Mouse (Mus musculus): Measurements from ENCODE around the gene Clta. TPM values are rescaled to one million over a fixed set of nuclear protein-coding genes. Genes with fewer than 3 reads are reported as not detected.

Gene Clta
- total and polyA plus RNA-seq, 3 experiments = 64.6 to 78.6 (median 75.8) TPM

DNA sequence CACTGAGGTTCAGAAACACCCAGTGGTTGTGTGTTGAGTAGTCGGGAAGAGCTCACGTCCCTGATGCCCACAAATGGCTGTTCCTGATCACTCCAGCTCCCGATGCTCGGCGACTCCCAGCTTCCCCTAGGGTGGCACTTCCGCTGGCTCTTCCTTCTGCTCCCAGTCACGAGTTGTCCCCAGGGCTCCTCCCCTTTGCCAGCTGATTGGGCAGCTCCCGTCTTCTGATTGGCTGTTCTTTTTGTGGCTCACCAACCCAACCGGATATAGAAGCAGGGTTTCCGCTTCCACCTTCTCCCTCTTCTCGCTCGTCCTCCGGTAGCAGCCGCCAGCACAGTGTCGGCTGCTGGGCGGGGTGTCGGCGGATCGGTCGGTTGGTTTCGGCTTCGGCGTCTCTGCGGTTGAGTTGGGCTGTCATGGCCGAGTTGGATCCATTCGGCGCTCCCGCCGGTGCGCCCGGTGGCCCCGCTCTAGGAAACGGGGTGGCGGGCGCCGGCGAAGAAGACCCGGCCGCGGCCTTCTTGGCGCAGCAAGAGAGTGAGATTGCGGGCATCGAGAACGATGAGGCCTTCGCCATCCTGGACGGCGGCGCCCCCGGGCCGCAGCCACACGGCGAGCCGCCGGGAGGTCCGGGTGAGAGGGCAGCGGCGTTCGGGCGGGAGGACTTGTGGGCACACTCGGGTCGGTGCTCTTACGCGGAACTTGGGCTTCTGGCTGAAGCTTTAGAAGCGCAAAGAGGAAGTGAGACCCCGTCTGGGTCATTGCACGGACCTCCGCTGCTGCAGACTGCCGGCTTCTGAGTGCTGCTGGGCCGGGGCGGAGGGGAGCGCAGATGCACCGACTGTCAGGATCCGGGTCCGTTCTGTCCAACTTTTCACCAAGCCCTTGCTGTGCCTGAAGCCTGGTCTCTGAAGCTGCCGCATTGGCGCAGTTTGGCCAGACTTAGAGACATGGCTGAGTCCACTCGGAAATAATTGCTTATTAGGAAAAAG lies 8.4 kb downstream of the Clta start:
- H3K79me2 ChIP-seq (replicated peaks; ENCODE audit: control insufficient read depth, insufficient read depth, low read length) = peaks cover 8% of the 10 kb centered on the region
- H3K36me3 ChIP-seq (ENCODE audit: control insufficient read depth, insufficient read depth, low read length) = peaks cover 18% of the 10 kb centered on the region
- H3K27me3 ChIP-seq (ENCODE audit: control insufficient read depth, insufficient read depth, low read length) = no peaks in the 10 kb centered on the region
- under 1% methylated on average over 77 of the region's 77 CpGs for WGBS
- peak; percentile 89 to 95 for DNase-seq
- TF ChIP-seq CTCF (IDR thresholded peaks at IDR 0.05) (no peak), EP300 (IDR thresholded peaks at IDR 0.05; ENCODE audit: insufficient read depth, low read depth, low read length) (peak; percentile 75; the same call in 1 of the 2 replicates), POLR2A (IDR thresholded peaks at IDR 0.05; ENCODE audit: insufficient read depth, low read depth, low read length) (peak; percentile 96)
- peaks cover 10% of the 10 kb centered on the region for H3K4me1 ChIP-seq (ENCODE audit: control insufficient read depth, insufficient read depth, low read length)
- H3K27ac ChIP-seq = peak overlapping the region; percentile 75
- H3K4me3 ChIP-seq = peak overlapping the region; percentile 70
- intact Hi-C loops (cut with DNase I) = no loop called here
- H3K9ac ChIP-seq (ENCODE audit: low read depth, low read length) = peak overlapping the region; percentile 72

DNA sequence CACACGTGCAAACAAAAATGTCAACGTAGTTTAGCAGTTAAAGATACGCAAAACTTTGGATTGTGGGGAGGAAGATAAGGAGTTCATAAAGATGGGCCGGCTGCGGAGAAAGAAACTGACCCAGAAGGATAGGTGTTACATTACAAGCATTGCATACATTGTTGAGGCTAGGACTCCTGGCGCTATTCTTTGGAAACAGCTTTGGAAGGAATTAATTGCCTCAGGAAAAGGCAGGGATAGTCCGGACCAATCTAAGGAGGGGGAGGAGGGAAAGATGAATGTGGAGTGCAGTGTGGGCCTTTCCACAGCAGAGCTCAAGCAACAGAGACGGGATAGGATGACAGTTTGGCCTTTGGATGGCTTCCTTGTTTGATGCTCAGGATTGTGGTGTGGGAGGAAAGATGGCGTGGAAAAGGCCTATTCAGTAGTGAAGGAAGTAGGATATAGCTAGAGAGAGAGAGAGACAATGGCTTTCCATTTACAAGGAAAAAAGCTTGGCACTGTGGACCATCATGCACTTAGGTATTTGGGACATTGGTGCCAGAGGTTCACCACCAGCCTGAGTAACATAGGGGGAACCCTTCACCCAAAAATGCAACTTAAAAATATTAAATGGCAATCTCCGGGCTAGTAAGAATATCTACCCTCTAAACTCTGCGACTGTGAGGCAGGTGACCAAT lies 9.3 kb downstream of the Clta start:
- H3K4me1 ChIP-seq (ENCODE audit: control insufficient read depth, insufficient read depth, low read length) = peaks cover 10% of the 10 kb centered on the region
- H3K27me3 ChIP-seq (ENCODE audit: control insufficient read depth, insufficient read depth, low read length) = no peaks in the 10 kb centered on the region
- TF ChIP-seq POLR2A (IDR thresholded peaks at IDR 0.05; ENCODE audit: insufficient read depth, low read depth, low read length) = no peak
- TF ChIP-seq EP300 (IDR thresholded peaks at IDR 0.05; ENCODE audit: insufficient read depth, low read depth, low read length) = no peak
- TF ChIP-seq CTCF (IDR thresholded peaks at IDR 0.05) = no peak
- DNase-seq = peak in 1 of 2 experiments; percentile 13
- H3K4me3 ChIP-seq = peak overlapping the region; percentile 70
- peaks cover 9% of the 10 kb centered on the region for H3K79me2 ChIP-seq (replicated peaks; ENCODE audit: control insufficient read depth, insufficient read depth, low read length)
- 15% methylated on average over 11 of the region's 11 CpGs for WGBS
- intact Hi-C loops (cut with DNase I) = no loop called here
- peak overlapping the region; percentile 72 for H3K9ac ChIP-seq (ENCODE audit: low read depth, low read length)
- H3K36me3 ChIP-seq (ENCODE audit: control insufficient read depth, insufficient read depth, low read length) = peaks cover 18% of the 10 kb centered on the region
- H3K27ac ChIP-seq = peak overlapping the region; percentile 75

- Histone ChIP-seq H3K9ac (ENCODE audit: low read depth, low read length) (peak overlapping the region; percentile 41; the same call in 1 of the 2 replicates), H3K27me3 (ENCODE audit: control insufficient read depth, insufficient read depth, low read length) (no peaks in the 10 kb centered on the region), H3K4me3 (no peak overlapping the region), H3K79me2 (replicated peaks; ENCODE audit: control insufficient read depth, insufficient read depth, low read length) (peaks cover 12% of the 10 kb centered on the region), H3K36me3 (ENCODE audit: control insufficient read depth, insufficient read depth, low read length) (peaks cover 20% of the 10 kb centered on the region), H3K27ac (no peak overlapping the region), H3K4me1 (ENCODE audit: control insufficient read depth, insufficient read depth, low read length) (peaks cover 10% of the 10 kb centered on the region)
- DNase-seq = peak in 1 of 2 experiments; percentile 14
- TF ChIP-seq CTCF (IDR thresholded peaks at IDR 0.05) = no peak
- no peak for TF ChIP-seq POLR2A (IDR thresholded peaks at IDR 0.05; ENCODE audit: insufficient read depth, low read depth, low read length)
- no peak for TF ChIP-seq EP300 (IDR thresholded peaks at IDR 0.05; ENCODE audit: insufficient read depth, low read depth, low read length)
- WGBS = 77% methylated on average over 4 of the region's 4 CpGs
- intact Hi-C loops (cut with DNase I) = no loop called here
Observed at GRCm38 (mm10) chr4:44016071-44016470, 11.8 kb downstream of the Clta start.

GRCm38 (mm10) chr4:44016791-44017190 lies 12.5 kb downstream of the Clta start:
- peaks cover 12% of the 10 kb centered on the region for H3K79me2 ChIP-seq (replicated peaks; ENCODE audit: control insufficient read depth, insufficient read depth, low read length)
- WGBS = 81% methylated on average over 12 of the region's 12 CpGs

GRCm38 (mm10) chr4:44022323-44022722 lies 18.1 kb downstream of the Clta start:
- Histone ChIP-seq H3K9ac (ENCODE audit: low read depth, low read length) (no peak overlapping the region), H3K79me2 (replicated peaks; ENCODE audit: control insufficient read depth, insufficient read depth, low read length) (peaks cover 4% of the 10 kb centered on the region), H3K27me3 (ENCODE audit: control insufficient read depth, insufficient read depth, low read length) (no peaks in the 10 kb centered on the region), H3K36me3 (ENCODE audit: control insufficient read depth, insufficient read depth, low read length) (peaks cover 2% of the 10 kb centered on the region), H3K4me3 (no peak overlapping the region), H3K4me1 (ENCODE audit: control insufficient read depth, insufficient read depth, low read length) (no peaks in the 10 kb centered on the region), H3K27ac (no peak overlapping the region)
- intact Hi-C loops (cut with DNase I) = no loop called here
- DNase-seq = peak in 1 of 2 experiments; percentile 1
- TF ChIP-seq POLR2A (IDR thresholded peaks at IDR 0.05; ENCODE audit: insufficient read depth, low read depth, low read length) (no peak), CTCF (IDR thresholded peaks at IDR 0.05) (no peak), EP300 (IDR thresholded peaks at IDR 0.05; ENCODE audit: insufficient read depth, low read depth, low read length) (no peak)
- 67% methylated on average over 4 of the region's 4 CpGs for WGBS

More at GRCm38 (mm10) chr4:44016791-44017190, 12.5 kb downstream of the Clta start:
- Histone ChIP-seq H3K9ac (ENCODE audit: low read depth, low read length) (no peak overlapping the region), H3K4me1 (ENCODE audit: control insufficient read depth, insufficient read depth, low read length) (peaks cover 10% of the 10 kb centered on the region), H3K27me3 (ENCODE audit: control insufficient read depth, insufficient read depth, low read length) (no peaks in the 10 kb centered on the region), H3K27ac (no peak overlapping the region), H3K4me3 (no peak overlapping the region), H3K36me3 (ENCODE audit: control insufficient read depth, insufficient read depth, low read length) (peaks cover 20% of the 10 kb centered on the region)
- no peak for TF ChIP-seq CTCF (IDR thresholded peaks at IDR 0.05)
- no peak for DNase-seq
- intact Hi-C loops (cut with DNase I) = no loop called here

Measured in heart, adult 2 months (tissue).